Mouse (Mus musculus) lung, postnatal 0 days (tissue): Measurements from ENCODE around the gene Sstr1. TPM values are rescaled to one million over a fixed set of nuclear protein-coding genes. Genes with fewer than 3 reads are reported as not detected.

Source experiments
- ATAC-seq: fragments of 200-750 bp; cut with Nextera tagmentation; 2 replicates; pipeline ENCODE4 v1.8.0; 2017; ENCODE audit warnings: moderate library complexity
- DNase-seq: peaks from one replicate; pipeline ENCODE4 v3.0.0-alpha.2; 2016; ENCODE audit warnings: low spot score
- H3K27ac ChIP-seq: fragments of 300-500 bp; sonication (generic); 2 replicates; pipeline ENCODE4 v1.5.1; 2014; ENCODE audit warnings: antibody characterized with exemption, mild to moderate bottlenecking, low read length, mixed read lengths
- H3K27me3 ChIP-seq: fragments of 300-500 bp; sonication (generic); replicated peaks from 2 replicates; pipeline ENCODE4 v1.6.1; 2014; ENCODE audit warnings: low read length, mixed read lengths; ENCODE audit not compliant: insufficient read depth
- H3K36me3 ChIP-seq: fragments of 300-500 bp; sonication (generic); 2 replicates; pipeline ENCODE4 v1.6.1; 2014; ENCODE audit warnings: low read length, mixed read lengths; ENCODE audit not compliant: insufficient read depth
- H3K4me1 ChIP-seq: fragments of 300-500 bp; sonication (generic); 2 replicates; pipeline ENCODE4 v1.6.1; 2014; ENCODE audit warnings: antibody characterized with exemption, low read depth, low read length, mixed read lengths; ENCODE audit not compliant: insufficient read depth
- H3K4me2 ChIP-seq: fragments of 300-500 bp; sonication (generic); replicated peaks from 2 replicates; pipeline ENCODE4 v1.6.1; 2014; ENCODE audit warnings: low read depth, mild to moderate bottlenecking, low read length, moderate library complexity, mixed read lengths
- H3K4me3 ChIP-seq: fragments of 300-500 bp; sonication (generic); 2 replicates; pipeline ENCODE4 v1.5.1; 2014; ENCODE audit warnings: low read depth, low read length
- H3K9ac ChIP-seq: fragments of 300-500 bp; sonication (generic); replicated peaks from 2 replicates; pipeline ENCODE4 v1.6.1; 2014; ENCODE audit warnings: low read depth, mild to moderate bottlenecking
- H3K9me3 ChIP-seq: fragments of 300-500 bp; sonication (generic); 2 replicates; pipeline ENCODE4 v1.6.1; 2016; ENCODE audit warnings: low read length, mixed read lengths
- CTCF ChIP-seq: IDR thresholded peaks from 2 replicates; pipeline ENCODE4 v1.5.1; 2016; ENCODE audit warnings: antibody characterized with exemption, mild to moderate bottlenecking
- EP300 ChIP-seq: IDR thresholded peaks from 2 replicates; pipeline ENCODE4 v1.6.1; 2016; ENCODE audit warnings: antibody characterized with exemption, mild to moderate bottlenecking, control low read depth
- WGBS: fragments of 180-500 bp; shearing (Covaris S2); extraction: QIAGEN DNeasy Blood & Tissue Kit; methylation state at CpG from one replicate; pipeline ENCODE4 v1.1.7; 2014; 5-methylcytosine and 5-hydroxymethylcytosine counted together
- polyA plus RNA-seq: library from polyadenylated mRNA; unstranded; fragments of >200 nt; fragmentation: Nextera tagmentation; extraction: Ambion mirVana; gene quantifications from 2 replicates; pipeline ENCODE4 v1.2.1, GENCODE M21; 2015

Gene Sstr1
- polyA plus RNA-seq, 1 experiment from 2014 or later = not detected

GRCm38 (mm10) chr12:58251901-58252300, 40.3 kb downstream of the Sstr1 start:
- H3K27me3 ChIP-seq = no peaks in the 10 kb centered on the region
- H3K4me3 ChIP-seq = no peak overlapping the region
- H3K27ac ChIP-seq = no peak overlapping the region
- H3K9me3 ChIP-seq = no peaks in the 10 kb centered on the region
- WGBS = 80% methylated on average over 1 of the region's 1 CpGs
- no peak for TF ChIP-seq CTCF
- TF ChIP-seq EP300 = no peak
- H3K4me1 ChIP-seq = no peaks in the 10 kb centered on the region
- ATAC-seq (no peak), DNase-seq (no peak)
- no peak overlapping the region for H3K9ac ChIP-seq
- H3K36me3 ChIP-seq = no peaks in the 10 kb centered on the region
- H3K4me2 ChIP-seq = no peak overlapping the region

Other genes with a start within 250 kb of the Sstr1 start
- 80.9 and 83.5 TPM in 2 replicates for gene Clec14a, start 57.5 kb downstream of the Sstr1 start, polyA plus RNA-seq